Mouse (Mus musculus) spleen, adult 12 weeks (tissue): ENCODE results near the gene Slc25a25.

Experiments used
- DNase-seq: peaks from one replicate; pipeline ENCODE4 v3.0.0; 2022; ENCODE audit warnings: low spot score

Gene Slc25a25

DNA sequence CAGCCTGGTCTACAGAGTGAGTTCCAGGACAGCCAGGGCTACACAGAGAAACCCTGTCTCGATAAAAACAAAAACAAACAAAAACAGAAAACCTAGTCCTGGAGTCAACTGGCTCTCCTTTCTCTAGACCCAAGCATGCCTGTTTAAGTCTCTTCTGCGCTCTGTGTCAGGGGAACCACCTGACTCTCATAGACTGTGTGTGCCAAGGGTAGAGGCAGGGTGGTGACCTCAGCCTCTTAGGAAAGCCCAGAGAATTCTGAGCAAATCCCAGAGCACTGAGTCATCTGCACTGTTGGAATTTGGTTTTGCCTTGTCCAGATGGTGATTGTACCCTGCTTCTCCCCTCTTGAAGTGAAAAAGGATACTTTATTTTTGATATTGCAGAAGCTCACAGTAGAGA is 7.1 kb upstream of the Slc25a25 start:
- DNase-seq = no peak

DNA sequence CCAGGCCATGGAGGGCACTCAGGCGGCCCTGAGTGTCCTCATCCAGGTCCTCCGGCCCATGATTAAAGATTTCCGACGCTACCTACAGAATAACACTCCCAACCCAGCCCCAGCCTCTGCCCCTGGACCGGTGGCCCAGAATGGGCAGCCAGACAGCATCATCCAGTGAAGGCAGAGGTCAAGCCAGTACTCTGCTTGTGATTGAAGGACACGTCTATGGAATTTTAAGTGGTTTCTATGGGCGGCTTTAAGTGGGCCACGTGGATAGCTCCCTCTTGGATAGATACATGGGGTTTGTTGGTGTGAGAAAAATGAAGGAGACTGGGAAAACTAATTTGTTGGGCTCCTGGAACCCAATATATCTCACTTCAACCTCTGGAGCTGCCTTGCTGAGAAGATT is 3.9 kb upstream of the Slc25a25 start:
- no peak for DNase-seq

- DNase-seq = no peak
Measured at GRCm38 (mm10) chr2:32454633-32455032, 3.4 kb upstream of the Slc25a25 start.

DNA sequence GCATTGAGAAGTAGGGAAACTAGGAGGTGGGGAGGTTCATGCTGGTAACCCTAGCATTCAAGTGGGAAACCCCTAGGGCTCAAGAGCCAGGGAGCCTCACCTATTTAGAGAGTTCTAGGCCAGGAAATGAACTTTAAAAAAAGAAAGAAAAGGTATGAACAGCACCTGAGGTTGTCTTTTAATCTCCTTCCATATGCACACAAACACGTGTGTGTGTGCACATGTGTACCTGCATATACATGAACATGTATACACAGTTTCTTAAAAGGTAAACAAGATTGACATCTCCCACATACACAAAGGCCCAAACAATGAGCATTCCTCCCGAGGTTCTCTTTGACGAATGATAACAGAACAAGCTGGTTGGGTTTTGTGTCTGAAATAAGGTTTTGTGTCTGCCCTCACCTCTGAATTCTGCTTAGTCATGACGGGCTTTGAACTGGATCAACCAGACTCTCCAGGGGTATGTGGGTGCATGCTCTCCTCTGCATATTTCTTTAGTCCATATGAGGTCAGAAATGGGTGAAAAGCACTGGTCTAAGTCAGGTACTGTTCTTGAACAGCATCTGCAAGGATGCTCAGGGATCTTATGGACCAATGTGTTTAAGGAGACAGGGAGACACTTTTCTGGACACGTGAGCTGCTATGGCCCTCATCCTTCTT is 2.5 kb upstream of the Slc25a25 start:
- no peak for DNase-seq

DNA sequence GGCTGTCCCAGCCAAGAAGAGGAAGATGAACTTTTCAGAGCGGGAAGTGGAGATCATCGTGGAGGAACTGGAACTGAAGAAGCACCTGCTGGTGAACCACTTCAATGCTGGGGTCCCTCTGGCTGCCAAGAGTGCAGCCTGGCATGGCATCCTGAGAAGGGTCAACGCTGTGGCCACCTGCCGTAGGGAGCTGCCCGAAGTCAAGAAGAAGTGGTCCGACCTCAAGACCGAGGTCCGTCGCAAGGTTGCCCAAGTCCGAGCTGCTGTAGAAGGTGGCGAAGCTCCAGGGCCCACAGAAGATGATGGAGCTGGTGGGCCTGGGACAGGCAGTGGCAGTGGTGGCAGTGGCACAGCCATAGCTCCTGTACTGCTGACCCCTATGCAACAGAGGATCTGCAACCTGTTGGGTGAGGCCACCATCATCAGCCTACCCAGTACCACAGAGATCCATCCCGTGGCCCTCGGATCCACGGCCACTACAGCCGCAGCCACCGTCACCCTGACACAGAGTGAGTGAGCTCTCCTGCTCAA is 1.3 kb upstream of the Slc25a25 start:
- DNase-seq = no peak

GRCm38 (mm10) chr2:32451870-32452372 is 676 bp upstream of the Slc25a25 start:
- DNase-seq = peak; percentile 98

DNA sequence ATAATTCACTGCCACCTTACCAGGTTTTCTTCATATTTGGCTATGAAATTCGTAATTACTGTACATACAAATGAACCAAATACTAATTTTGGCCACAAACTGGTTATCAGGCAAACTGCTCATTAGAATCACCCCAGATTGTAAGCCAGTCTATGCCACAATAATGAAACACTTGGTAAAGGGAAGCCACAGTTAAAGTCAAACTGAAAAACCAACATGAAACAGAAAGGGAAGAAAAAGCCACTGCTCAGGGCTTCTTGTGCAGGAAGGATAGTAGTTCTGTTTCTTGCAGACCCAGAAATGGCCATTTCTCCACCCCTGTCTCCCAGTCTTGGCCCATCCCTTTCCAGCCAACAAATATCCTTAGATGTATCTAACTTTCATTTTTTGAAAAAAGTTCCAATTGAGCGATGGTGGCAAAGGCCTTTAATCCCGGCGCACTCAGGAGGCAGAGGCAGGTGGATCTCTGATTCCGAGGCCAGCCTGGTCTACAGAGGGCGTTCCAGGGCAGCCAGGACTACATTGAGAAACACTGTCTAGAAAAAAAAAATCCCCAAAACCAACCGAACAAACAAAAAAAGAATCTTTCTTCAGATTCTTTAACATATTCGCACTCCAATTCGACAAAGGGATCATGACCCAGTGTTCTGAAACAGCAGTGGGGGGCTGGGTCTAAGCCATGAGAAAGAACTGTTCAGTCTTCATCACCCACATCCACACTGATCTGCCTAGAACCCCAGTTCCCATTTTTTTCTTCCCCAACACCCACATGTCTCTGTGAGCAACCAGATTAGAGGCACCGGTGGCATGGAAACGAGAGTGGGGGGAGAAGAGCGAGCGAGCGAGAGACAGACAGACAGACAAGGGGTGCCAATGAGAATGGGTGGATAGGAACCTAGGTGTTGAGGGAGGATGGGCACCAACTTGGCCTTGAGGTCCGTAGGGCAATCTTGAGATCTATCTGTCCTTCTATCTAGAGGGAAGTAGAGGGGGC is 1.2 kb downstream of the Slc25a25 start, which contains the start of gene Naif1:
TSS of gene Naif1 (plus strand) at position 697 of the 994 bp plus-strand sequence.
- DNase-seq = no peak

DNA sequence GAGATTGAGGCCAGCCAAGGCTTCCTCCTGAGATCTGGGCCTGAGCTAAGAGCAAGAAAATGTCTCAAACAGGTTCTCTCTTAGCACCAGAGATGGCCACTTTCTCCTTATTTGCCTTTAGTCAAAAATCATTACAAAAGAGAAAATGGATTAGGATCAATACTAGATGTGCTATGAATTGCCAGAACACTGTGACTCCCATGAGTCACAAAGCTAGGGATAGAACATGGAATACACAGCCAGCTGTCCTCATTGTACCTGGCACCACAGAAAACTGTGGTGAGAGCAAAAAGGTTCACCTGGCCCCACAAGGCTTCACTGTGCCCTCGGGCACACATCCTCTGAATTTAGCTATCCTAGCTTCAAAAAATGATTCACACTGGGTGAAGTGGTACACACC is 2.8 kb downstream of the Slc25a25 start:
- DNase-seq = no peak

DNA sequence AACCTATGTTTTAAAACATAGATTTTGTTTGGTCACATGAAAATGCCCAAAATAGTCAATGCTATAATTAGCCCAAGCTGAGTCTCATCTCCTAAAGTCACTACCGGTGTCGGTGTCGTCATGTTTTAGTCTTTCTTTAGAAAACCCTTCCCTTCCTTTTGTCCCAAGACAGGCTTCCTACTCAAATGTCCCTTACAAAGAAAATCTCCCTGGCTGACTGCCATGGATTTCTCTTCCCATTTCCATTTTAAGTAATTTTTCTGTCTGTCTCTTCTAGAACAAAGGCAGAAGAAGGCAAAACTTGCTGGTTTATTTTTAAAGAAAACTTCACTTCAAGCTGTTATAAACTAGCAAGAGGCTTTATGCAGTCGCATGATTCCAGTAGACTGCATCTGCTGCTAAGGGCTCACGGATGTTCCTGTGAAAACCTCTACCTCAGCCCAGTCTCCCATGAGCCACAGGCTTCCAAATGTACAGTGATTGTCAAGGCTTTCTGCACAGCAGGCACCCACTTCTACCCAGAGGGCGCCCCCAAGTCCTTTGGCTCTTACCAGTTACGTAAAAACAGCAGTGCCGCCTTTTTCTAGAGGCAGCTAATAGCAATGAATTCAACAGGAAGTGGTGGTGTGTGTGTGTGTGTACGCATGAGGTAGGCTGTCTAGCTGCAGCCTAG is 3.8 kb downstream of the Slc25a25 start:
- DNase-seq = peak; percentile 31

GRCm38 (mm10) chr2:32445535-32445934 is 5.7 kb downstream of the Slc25a25 start:
- DNase-seq = no peak

GRCm38 (mm10) chr2:32441550-32441949 is 9.7 kb downstream of the Slc25a25 start:
- DNase-seq = no peak

DNA sequence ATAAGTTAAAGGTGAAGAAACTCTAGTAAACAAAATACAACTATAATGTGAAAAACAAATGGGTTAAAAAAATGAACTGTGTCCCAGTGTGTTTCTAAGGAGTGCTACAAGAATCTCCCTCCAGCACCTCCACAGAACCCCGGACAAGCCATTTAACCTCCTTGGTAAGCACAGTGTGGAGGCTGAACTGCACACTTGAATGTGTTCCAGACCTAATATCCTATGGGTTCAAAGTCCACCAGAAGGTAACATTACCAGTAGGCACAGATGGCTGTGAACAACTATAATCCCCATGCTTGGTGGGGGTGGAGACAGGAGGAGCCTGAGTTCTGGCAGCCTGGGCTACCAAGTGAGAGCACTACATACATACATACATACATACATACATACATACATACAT is 10.6 kb downstream of the Slc25a25 start:
- no peak for DNase-seq

- no peak for DNase-seq
Measured at GRCm38 (mm10) chr2:32440164-32440563, 11.1 kb downstream of the Slc25a25 start.

GRCm38 (mm10) chr2:32439177-32439576 is 12.1 kb downstream of the Slc25a25 start:
- DNase-seq = no peak

DNA sequence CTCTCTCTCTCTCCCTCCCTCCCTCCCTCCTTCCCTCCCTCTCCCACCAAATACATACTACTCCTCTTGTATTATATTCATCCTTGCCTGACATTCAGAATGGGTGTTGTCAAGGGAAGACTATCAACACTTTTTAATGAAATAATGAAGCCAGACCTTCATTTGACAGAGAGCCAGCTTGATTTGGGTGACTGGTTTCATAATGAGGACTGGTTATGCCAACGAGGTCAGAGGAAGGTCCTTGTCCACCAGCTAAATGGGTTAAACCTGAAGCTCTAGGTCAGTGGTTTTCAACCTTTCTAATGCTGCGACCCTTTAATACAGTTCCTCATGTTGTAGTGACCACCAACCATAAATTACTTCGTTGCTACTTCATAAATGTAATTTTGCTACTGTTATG is 12.5 kb downstream of the Slc25a25 start:
- DNase-seq = no peak

GRCm38 (mm10) chr2:32437612-32438166 is 13.6 kb downstream of the Slc25a25 start:
- no peak for DNase-seq

DNA sequence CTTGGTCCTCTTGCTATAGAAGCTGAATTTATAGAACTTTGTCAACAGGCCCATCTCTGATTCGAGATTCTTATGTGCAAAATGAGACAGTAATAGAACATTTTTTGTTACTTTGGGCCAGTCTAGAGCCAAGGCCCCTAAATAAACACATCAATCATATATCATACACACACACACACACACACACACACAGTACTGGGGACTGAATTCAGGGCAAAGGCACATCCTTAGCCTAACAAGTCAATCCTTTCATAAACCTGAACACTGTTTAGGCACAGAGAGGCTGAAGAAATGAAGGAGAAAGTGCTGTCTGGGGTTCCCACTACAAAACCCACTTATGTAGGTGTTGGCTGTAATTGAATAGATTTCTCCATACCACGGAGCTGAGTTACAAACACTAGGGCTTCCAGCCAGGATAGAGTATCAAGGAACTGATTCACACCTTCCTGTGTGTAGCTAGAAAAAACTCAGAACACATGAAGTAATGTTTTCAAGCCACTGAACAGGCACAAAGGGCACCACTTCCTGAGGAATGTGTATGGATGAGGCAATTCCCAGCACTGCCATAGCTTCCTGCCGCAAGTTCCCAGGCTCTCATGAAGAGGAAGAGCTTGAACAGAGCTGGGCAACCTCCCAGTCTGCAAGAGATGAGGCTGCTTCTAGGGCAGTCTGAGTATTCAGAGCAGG is 14.4 kb downstream of the Slc25a25 start:
- DNase-seq = no peak

- no peak for DNase-seq
Measured at GRCm38 (mm10) chr2:32430701-32431676, 20.3 kb downstream of the Slc25a25 start.

GRCm38 (mm10) chr2:32429215-32429891 is 21.9 kb downstream of the Slc25a25 start:
- DNase-seq = no peak
